Mouse (Mus musculus): ENCODE results near the gene Fam78a.
"Not testable (repeated sequence)": the region's sequence is repeated elsewhere in the genome, so short reads cannot be mapped to it uniquely, and the experiment has no call there.

Fam78a gene

DNA sequence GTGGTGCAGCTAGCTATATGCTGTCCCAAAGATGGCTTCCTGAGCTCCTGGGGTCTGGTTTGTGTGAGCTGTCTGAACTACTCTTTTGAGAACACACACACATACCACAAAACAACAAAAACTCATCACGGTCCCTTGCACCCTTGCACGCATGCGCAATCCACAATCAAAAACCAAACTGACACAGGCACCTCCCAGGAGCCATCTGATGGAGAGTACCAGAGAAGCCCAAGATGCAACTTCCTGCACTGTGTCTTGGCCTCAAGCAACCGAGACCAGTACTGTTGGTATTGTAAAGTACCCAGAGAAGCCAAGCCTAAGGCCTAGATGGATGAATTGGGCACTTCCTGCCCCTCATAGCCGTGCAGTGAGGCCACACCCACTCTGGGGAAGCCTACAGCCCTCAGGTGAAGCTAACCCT lies 19.3 kb downstream of the Fam78a start:
- no peak for DNase-seq

DNA sequence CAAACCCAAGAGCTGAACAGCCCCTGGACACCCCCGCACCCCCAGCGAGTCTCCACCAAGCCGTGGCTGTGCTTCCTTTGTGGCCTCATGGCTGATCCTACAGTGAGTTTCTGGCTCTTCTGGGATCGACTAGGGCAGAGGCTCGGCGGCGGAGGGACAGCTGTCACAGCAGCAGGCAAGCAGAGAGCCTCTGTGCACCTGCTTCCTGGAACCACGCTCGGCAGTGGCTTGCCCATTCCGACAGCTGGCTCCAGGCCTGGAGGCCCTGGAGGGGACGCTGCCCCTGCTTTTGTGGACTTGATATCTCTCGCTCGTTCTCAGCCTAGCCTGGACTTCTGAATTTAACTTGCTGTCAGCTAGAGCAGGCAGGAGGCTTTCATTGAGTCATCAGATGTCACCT lies 19.7 kb downstream of the Fam78a start:
- DNase-seq, result no peak

DNA sequence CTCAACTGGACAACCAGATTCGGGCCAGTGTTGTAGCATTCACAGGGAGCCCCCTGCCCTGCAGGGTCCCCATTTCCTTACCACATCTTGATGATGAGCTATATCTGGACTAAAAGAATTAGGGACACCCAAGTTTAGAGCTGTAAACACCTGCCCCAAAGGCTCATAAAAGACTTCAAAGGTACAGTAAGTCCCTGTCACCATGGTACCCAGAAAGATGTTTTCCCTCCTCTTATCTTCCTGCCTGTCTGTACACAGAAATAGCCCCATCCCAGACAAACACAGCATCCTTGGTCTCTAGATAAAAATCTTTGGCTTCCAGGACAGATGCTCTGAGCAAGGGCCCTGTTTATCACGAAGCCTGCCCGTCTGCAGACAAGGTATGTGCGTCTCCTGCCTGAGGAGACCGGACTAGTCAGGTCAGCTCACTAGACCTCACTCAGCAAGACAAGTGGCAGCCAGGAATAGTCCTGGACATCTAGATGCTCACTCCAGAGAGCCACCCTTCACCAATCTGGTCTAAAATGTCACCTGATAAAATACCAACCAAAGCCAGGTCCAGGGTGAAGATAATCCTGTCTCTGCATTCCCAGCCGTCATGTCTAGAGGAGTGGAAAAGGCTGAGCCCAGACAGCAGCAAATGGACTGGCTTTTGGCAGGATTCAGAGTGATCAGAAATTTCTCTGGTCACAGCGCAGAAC lies 21.1 kb downstream of the Fam78a start:
- DNase-seq, result no peak

DNA sequence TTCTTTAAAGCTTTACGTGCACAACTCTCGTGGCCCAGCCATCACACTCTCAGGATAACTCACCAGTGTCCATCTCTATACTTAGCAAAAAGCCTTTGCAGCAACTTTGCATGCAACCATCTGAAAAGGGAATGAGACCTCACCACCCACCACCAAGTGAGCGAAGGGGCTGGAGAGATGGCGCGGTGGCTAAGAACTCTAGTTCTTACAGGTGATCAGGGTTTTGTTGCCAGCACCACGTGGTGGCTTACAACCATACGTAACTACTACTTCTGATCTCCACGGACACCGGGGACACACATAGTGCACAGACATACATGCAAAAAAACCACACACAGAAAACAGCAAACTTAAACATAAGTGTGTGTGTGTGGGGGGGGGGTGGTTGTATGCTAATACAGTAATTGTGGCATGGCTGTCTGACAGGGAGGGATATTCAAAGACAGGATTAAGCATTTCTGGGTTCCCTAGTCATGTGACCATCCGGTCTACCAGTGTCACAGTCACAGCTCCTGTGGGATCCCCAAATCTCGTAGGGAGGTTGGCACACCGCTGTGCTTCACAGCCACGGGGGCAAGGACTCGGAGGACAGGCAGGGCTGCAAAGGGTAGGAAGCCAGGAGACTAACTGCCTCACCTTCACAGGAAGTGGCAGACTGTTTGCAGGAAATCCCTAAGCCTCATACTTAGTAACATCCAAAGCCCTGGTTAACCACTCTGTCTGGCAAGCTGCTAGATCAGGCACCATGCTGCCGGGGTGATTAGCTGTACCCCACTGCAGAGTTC lies 21.8 kb downstream of the Fam78a start:
- DNase-seq, result no peak

DNA sequence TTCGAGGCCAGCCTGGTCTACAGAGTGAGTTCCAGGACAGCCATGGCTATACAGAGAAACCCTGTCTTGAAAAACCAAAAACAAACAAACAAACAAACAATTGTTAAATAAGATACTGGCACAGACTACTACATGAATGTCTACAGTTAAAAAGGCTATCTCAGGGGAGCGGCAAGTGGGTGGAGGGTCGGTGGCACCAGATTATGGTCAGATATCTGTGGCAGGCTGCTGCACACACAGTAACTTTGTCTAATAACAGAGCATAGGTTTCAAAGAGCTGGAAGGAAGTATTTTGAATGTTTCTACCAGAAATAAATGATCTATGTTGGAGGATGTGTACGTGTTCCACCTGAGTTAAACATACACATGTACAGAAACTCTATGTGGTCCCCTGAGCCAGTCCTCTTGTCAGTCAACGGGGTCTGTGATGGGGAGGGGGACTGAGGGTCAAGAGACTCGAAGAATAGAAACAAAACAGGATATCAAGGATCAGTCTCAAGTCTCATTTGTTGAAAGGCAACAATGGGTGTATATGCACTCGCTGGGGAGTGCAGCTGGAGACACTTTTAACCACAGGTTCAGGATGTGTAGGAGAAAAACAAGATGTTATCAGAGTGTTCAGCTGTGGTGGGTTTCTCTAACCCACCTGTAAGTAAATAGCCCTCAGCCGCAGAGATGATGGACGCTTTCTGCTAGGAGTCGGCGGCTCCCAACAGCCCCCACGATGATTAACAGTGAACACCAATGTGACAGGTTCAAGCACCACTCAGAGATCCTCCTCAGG lies 22.7 kb downstream of the Fam78a start:
- DNase-seq, result no peak

DNA sequence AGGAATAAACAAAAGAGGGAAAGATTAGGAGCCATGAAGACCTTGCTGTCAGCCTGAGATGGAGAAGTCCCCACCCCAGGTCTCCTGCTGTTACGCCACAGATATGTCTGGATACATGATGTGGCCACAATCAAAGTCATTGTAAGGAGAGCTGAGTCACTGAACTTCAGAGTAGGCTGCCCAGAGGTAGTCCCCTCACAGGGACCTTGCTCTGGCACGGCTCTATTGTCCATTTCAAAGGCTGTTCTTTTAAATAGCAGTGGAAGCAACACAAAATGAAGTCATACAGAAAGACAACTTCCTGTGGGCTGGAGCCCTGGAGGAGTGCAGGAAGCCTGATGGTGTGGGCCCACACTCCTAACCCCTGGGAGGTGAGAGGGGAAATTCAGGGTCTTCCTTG lies 23.5 kb downstream of the Fam78a start:
- DNase-seq, result no peak

DNA sequence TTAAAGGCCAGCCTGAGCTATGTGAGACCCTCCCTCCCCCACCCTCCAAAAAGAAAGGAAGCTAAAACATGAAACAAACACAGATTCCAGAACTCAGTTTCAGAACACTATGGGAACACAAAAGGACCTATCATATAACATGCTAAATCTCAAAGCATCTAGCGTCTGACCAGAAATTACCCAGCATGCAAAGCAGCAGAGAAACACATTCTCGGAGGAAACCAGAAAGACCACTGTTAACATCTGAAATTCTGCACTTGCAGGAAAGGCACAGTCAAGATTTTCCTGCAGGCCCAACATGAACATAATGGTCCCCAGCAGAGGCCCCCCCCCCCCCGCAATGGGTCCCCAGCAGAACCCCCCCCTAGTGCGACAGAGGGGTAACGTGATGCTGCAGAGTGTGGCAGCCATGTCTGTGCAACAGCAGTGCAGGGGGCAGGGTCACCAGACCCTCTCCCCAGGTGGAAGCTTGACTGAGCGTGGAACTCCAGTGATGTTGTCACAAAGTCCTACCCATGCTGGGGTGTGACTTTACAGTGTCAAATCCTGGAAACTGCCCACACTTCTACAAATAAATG lies 24.3 kb downstream of the Fam78a start:
- DNase-seq, result no peak

DNA sequence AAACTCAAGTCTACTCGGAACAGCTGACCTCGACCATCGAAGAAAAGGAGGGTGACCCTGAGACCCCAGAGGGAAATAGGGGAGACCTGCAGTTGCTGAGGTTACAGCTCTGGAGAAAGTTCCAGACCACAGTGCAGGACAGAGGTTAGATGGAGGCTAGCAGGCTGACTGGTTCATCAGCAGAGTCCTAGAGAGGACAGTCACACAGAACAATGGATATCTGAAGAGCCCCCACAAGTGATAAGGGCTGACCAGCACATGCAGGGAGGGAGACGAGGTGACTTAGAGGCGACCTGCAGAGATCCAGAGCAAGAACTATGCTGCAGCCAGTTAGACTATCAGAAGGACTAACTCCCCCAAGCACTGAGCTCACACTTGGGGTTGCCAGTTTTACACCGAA lies 25.0 kb downstream of the Fam78a start:
- DNase-seq, result no peak

DNA sequence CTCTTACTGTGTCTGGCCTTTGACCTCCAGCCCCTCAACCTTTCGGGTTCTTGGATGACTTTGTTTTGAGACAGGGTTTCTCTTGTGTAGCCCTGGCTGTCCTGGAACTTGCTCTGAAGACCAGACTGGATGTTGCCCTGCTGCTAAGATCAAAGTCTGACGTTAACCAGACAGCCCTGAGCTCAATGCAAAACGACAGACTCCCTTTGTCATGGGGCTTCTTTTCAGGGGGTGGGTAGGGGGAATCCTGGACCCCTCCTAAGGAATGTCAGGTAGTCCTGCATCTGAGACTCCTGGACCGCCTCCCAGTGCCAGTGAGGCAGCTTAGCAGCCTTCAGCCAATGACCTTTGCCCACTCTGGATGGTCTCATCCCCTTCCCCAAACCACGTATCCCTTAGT lies 25.9 kb downstream of the Fam78a start:
- no peak for DNase-seq

DNA sequence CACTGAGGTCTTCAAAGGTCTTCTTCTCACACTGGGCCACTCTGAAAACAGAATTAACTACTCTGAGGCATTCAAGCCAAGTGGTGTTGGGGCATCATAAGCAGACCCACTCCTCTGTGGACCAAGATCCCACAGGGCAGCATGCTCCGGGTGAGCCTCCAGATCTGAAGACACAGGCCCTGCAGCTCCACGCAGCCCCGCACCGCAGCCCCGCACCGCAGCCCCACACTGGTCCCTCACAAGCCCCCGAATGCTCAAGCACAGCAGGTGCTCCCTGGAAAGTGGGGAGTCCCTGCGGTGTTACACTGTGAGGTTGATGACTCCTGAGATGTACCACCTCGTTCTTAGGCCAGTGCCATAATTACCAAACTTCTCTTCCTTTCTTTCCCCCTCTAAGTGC lies 26.4 kb downstream of the Fam78a start:
- no peak for DNase-seq

DNA sequence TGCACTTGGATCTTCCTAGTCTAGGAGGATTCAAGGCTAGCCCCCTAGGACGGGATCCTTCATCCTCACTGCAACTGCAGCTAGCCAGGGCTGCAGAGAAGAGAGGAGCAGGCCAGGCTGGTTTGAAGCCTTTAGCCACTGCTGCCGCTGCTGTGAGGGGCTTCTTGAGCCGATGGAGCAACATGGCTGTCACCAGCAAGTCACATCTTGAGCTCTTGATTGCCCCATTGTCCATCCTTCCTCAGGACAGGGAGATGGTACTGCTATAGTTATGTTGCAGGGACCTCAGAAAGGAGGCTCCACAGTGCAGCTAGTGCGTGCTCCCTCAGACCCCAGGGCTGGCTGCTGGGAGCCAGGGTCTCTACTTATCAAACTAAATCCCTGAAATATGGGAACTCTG lies 26.9 kb downstream of the Fam78a start:
- no peak for DNase-seq

DNA sequence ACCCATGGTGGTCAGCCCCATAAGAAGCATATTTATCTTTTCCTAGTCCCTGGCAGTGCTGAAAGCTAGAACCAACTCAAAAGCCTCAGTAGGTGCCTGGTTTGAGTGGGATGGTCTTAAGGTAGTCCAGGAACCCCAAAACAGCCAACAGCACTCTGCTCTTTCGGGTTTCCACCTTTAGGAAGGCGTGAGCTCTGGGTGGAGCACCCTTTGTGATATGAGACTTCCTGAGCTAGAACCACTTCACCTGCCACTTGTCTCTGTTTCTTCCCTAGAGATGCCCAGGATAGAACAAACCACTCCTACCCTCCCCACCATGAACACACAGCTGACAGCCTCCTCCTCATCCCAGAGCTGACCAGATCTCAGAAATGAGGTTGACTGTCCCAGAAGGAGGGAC lies 27.3 kb downstream of the Fam78a start:
- DNase-seq, result no peak

DNA sequence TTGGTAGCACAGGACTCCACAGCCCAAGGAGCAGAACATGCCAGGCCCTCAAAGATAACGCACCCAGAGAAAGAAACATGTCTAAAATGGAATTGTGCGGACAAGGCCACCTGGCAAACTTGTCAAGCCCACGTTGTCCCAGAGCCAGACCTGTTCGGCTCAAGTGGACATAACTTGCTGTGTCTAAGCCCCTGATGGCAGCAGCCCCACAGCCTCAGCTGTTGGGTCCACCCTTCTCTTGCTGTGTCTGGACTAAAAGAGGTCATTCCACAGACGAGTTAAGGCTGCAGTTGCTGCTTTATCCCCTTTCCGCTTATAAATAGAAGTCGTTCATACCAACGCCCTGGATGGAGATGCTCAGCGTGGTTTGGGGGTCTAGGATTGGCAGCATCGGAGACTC lies 28.1 kb downstream of the Fam78a start:
- no peak for DNase-seq

DNA sequence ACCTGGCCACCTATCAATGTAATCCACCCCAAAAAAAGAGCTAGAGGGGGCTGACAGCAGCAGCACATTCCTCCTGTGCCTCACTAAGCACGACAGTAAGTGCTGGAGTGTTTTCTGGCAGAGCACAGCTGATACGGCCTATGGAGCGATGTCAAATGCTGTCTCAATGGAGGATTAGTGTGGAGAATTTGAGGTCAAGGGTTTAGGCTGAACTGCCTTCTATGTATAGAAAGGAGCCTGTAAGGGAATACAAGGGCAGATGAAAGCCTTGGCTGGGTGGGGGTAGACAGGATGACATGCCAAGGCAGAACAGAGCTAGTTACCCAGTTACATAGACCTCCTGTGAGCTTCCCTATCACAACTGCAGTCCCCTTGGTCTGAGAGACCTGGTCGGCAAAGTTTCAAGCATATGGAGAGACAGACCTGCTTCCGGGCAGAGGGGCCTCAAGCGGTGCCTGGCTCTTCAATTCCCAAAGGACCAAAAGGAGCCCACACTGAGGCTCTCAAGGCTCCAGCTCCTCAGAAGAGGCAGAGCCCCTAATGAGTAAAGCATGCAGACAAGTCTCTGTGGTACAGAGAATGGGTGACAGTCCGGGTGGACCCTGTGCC lies 29.2 kb downstream of the Fam78a start:
- no peak for DNase-seq

DNA sequence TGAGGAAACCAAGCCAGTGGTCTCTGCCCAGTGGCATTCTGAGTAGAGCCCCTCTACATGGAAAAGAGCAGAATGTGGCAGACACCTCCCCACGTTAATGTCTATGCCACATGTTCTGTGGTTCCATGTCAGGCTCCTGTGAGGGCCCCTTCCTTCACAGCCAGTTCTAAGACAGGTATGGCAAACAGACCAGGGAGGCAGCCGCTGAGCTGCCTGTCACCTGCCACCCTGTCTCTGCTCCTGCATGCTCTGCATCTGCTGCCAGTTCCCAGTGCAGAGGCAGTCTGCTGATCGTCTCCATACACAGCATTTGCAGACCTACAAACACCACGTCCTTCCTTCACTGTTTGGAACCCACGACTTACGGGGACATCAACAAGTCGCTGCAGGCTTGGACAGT lies 32.2 kb downstream of the Fam78a start:
- DNase-seq, result no peak

DNA sequence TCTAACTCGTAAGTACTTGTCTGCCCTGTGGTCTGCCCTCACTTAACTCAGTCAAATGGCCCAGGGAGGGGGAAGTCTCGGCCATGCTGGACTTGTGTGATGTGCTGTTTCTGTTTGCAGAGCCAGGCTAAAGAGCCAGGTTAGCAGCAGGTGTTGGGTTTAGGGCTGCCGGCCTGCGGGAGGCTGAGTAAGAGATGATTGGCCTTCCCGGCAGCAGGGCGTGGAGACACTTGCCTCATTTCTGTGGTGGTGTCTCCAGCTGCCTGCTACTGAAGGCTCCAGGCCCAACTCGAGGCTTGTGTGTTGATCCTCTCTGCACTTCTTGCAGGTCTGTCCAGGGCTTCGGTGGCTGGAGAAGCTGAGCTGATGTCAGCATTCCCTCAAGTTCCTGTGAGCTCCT lies 32.9 kb downstream of the Fam78a start:
- no peak for DNase-seq

DNA sequence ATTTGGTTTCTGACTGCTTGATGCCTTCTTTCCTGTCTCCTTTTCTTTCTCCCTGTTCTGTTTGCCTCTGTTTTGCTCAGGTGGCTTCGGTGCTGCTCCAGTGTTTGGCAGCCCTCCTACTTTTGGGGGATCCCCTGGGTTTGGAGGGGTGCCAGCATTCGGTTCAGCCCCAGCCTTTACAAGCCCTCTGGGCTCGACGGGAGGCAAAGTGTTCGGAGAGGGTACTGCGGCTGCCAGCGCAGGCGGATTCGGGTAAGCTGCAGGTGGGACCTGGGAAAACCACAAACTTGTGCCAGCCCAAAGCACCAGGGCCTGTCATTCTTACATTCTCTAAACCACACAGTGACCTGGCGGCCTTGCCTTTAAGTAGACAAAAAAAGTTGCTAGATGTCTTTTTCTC lies 37.3 kb downstream of the Fam78a start:
- DNase-seq, result no peak

DNA sequence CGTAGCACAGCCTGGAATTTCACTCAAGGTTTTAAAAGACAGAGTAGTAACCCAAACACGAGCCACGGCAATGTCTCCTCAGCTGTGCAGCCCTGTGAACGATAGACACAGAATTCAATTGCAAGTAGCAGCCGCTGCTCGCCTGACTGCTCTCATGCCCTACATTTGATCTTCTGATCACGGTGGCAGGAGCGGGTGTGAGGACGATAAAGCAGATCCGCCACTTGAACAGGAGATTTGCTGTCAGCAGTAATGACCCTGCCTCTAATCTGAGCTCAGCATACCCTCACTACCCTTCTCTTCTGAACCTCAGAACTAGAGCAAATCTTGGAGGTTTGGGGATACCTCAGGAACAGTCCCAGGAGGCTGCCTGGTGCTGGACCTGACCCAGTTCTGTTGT lies 38.6 kb downstream of the Fam78a start:
- DNase-seq, result no peak

DNA sequence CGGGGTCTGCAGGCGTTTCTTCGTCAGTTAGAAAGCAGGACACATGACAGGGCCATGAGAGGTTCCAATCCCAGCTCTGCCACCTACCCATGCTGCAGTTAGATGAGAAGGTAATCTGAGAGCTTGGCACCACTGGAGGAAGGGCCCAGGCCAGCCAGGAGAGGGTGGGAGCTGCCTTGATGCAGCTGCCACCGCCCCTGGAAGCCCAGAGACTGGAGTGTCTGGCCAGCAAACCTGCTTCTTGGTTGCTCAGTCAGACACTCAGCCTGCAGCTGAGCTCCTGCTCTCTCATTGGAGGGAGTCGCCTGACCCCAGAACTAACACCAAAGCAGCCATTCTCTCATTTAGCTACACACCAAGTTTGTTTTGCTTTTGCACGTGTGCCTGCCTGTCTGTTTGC lies 39.3 kb downstream of the Fam78a start:
- DNase-seq, result no peak

DNA sequence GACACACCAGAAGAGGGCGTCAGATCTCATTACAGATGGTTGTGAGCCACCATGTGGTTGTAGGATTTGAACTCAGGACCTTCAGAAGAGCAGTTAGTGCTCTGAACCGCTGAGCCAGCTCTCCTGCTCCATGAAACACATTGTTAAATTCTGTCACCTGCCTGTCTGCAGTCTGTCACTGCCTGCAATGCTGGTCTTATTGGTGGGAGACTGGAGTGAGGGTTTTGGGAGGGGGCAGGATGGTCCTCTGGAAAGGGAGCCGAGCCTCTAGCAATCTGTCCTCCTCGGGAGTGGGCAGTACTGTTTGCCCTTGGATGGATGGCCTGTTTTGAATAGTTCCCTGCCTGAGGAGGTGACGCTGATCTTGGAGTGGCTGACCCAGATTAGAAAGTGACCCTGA lies 40.8 kb downstream of the Fam78a start:
- no peak for DNase-seq

DNA sequence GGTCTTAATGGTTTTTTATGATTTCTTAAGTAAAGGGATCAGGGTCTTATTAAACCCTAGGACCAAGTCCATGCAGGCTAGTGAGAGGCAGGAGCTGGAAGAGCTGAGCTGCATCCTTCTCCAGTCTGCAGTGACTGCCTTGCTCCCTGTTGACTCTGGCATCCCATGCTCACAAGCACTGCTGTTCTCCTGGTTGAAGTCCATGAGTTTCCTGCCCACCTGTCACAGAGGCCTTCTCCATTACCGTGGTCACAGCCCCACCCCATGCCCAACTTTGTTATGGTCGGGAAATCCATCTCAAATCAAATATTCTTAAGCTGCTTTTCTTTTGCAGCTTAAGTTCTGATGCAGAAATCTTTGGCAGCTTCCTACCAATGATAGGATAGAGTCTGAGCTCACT lies 43.6 kb downstream of the Fam78a start:
- no peak for DNase-seq

DNA sequence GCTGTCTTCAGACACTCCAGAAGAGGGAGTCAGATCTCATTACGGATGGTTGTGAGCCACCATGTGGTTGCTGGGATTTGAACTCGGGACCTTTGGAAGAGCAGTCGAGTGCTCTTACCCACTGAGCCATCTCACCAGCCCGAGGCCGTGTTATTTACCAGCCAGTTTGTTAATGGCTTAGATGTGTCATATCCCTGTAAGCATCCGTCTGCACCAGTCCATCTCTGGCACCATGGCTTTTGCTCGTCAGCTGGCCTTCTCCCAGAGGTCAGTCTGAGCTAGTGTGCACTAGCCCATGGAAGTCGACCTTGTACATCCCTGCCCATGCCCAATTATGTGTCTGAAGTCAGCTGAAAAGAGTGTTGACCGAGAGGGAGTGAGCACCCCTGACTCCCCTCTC lies 44.0 kb downstream of the Fam78a start:
- not testable (repeated sequence) for DNase-seq

DNA sequence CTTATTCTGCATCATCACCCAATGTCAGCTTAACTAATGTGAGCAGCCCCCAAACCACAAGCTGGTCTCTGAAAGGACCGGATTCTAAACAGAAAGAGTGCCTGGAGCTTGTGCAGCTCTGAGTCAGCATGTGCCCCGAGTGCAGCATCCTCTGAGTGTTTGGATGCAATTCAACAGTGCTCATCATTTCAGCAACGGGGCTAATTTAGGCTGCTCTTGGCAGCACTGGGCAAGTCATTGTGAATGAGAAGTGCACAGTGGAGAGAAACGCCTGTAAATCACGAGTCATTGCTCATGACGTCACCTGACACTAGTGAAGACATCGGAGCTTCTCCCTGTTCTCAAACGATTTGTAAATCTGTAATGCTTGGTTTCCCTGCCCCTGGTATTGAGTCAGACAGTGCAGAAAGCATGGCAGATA lies 46.0 kb downstream of the Fam78a start:
- peak; percentile 50 to 58 for DNase-seq
